Mouse (Mus musculus) bone marrow macrophage, adult 2 months (primary cell): ENCODE measurements at regions not wholly inside any gene's neighbourhood (a gene's known extent, or its start where the extent isn't known, plus 50 kb on each side); places are given as distances from the start of the nearest gene placed in this dataset.

ENCODE experiments used
- H3K27ac ChIP-seq: 2 replicates; pipeline ENCODE4 v1.5.1; 2012; ENCODE audit warnings: low read depth, low read length; ENCODE audit not compliant: insufficient read depth
- H3K4me1 ChIP-seq: 2 replicates; pipeline ENCODE4 v1.6.1; 2012; ENCODE audit warnings: low read length; ENCODE audit not compliant: control insufficient read depth, insufficient read depth
- H3K4me3 ChIP-seq: 2 replicates; pipeline ENCODE4 v1.5.1; 2012; ENCODE audit warnings: mild to moderate bottlenecking, low read length, moderate library complexity; ENCODE audit not compliant: insufficient read depth
- CTCF ChIP-seq: IDR thresholded peaks from 2 replicates; pipeline ENCODE4 v1.5.1; 2012; ENCODE audit warnings: low read depth, mild to moderate bottlenecking, low read length, moderate library complexity
- POLR2A ChIP-seq: IDR thresholded peaks from 2 replicates; pipeline ENCODE4 v1.6.1; 2012; ENCODE audit warnings: mild to moderate bottlenecking, low read depth, low read length, borderline replicate concordance

GRCm38 (mm10) chr9:47218101-47218500 is 219.6 kb downstream of the Gm4791 start:
- TF ChIP-seq POLR2A, result no peak
- no peak for TF ChIP-seq CTCF
- Histone ChIP-seq H3K4me1 (no peaks in the 10 kb centered on the region), H3K4me3 (no peak overlapping the region), H3K27ac (no peak overlapping the region)

- H3K4me3 ChIP-seq, result no peak overlapping the region
- no peak for TF ChIP-seq CTCF
- no peak for TF ChIP-seq POLR2A
- H3K27ac ChIP-seq, result no peak overlapping the region
- no peaks in the 10 kb centered on the region for H3K4me1 ChIP-seq
These were observed 225.0 kb downstream of the Gm4791 start for GRCm38 (mm10) chr9:47223536-47223935.

DNA sequence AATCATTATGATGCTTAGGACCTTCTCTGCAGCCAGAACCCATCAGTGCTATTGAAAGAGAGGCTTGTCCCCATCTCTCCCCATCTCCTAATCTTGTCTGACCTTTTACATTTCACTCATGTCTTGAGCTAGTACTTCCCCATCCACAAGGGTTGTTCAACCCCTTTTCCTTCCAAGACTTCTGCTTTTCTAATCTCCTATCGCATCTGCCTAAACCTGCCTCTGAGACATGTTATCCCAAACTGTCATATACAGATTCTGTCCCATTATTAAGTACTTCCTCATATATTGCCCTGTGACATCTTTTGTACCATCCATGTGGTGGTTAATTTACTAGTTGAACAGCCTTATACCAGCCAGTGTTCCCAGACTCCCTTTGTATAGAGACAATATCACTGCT is 225.7 kb downstream of the Gm4791 start:
- Histone ChIP-seq H3K27ac (no peak overlapping the region), H3K4me1 (no peaks in the 10 kb centered on the region), H3K4me3 (no peak overlapping the region)
- no peak for TF ChIP-seq POLR2A
- TF ChIP-seq CTCF, result no peak

- TF ChIP-seq CTCF, result no peak
- TF ChIP-seq POLR2A, result no peak
- H3K4me3 ChIP-seq, result no peak overlapping the region
These were observed 228.1 kb downstream of the Gm4791 start for GRCm38 (mm10) chr9:47226476-47227271.

DNA sequence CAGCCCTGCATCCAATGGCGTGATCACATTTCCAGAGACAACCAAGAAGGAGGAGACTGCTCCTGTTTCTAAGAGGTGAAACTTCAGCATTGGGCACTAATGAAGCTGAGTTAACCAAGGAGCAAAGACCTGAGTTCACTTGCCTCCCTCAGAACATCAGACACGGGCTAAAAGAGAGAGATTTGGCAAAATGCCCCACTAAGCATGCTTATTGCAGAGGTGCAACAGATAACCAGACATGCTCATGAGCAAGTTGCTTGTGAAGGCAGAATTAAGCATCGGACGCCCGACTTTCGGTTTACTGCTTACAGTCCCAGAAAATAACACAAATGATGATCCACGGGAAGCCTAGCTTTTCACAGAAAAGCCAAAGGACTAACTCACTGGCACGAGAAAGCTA is 228.8 kb downstream of the Gm4791 start:
- Histone ChIP-seq H3K4me3 (no peak overlapping the region), H3K4me1 (no peaks in the 10 kb centered on the region), H3K27ac (no peak overlapping the region)
- no peak for TF ChIP-seq POLR2A
- TF ChIP-seq CTCF, result no peak

More at GRCm38 (mm10) chr9:47226476-47227271, 228.1 kb downstream of the Gm4791 start:
- Histone ChIP-seq H3K27ac (no peak overlapping the region), H3K4me1 (no peaks in the 10 kb centered on the region)

GRCm38 (mm10) chr9:47228736-47229135 is 230.2 kb downstream of the Gm4791 start:
- Histone ChIP-seq H3K4me1 (no peaks in the 10 kb centered on the region), H3K4me3 (no peak overlapping the region), H3K27ac (no peak overlapping the region)
- TF ChIP-seq POLR2A (no peak), CTCF (no peak)

- Histone ChIP-seq H3K4me1 (no peaks in the 10 kb centered on the region), H3K4me3 (no peak overlapping the region), H3K27ac (no peak overlapping the region)
- no peak for TF ChIP-seq POLR2A
- no peak for TF ChIP-seq CTCF
These were observed 230.8 kb downstream of the Gm4791 start for GRCm38 (mm10) chr9:47229296-47229695.

GRCm38 (mm10) chr9:47240950-47241349 is 242.4 kb downstream of the Gm4791 start:
- H3K27ac ChIP-seq, result no peak overlapping the region
- TF ChIP-seq POLR2A (no peak), CTCF (no peak)
- no peaks in the 10 kb centered on the region for H3K4me1 ChIP-seq
- H3K4me3 ChIP-seq, result no peak overlapping the region

- TF ChIP-seq POLR2A (no peak), CTCF (no peak)
- no peaks in the 10 kb centered on the region for H3K4me1 ChIP-seq
- H3K4me3 ChIP-seq, result no peak overlapping the region
- H3K27ac ChIP-seq, result no peak overlapping the region
These were observed 243.5 kb downstream of the Gm4791 start for GRCm38 (mm10) chr9:47242051-47242450.

DNA sequence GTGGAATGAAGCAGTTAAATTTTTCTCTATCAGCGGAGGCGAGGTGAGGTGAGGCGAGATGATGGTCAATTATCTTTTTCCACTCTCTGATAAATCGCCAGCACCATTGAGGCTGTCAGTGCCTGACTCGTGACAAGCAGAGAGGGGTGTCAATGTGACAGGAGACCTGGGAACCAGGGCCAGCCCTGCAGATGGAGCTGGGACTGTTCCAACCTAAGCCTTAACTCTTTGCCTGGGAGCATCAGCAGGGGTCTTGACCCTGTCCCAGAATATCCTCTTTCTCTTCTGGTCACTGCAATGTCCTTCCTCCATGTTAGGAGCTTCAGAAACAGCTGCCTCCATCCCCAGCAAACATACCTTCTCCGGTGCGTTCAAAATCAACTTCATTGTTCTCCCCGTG is 244.0 kb downstream of the Gm4791 start:
- Histone ChIP-seq H3K27ac (no peak overlapping the region), H3K4me3 (no peak overlapping the region), H3K4me1 (no peaks in the 10 kb centered on the region)
- TF ChIP-seq CTCF (no peak), POLR2A (no peak)
